Mouse (Mus musculus) right cerebral cortex, postnatal 25 days (tissue): ENCODE measurements at regions not wholly inside any gene's neighbourhood (a gene's known extent, or its start where the extent isn't known, plus 50 kb on each side); places are given as distances from the start of the nearest gene placed in this dataset.

Source experiments
- DNase-seq: peaks from one replicate; pipeline ENCODE4 v3.0.0; 2022

- DNase-seq, result no peak
Observed at GRCm38 (mm10) chr10:125896646-125897045, 69.3 kb upstream of the Lrig3 start.

GRCm38 (mm10) chr10:125899504-125899903 is 66.5 kb upstream of the Lrig3 start:
- no peak for DNase-seq

- DNase-seq, result no peak
Observed at GRCm38 (mm10) chr10:125900562-125900961, 65.4 kb upstream of the Lrig3 start.

GRCm38 (mm10) chr10:125902668-125903067 is 63.3 kb upstream of the Lrig3 start:
- no peak for DNase-seq

- DNase-seq, result no peak
Observed at GRCm38 (mm10) chr10:125912207-125912606, 53.8 kb upstream of the Lrig3 start.
